Mouse (Mus musculus): ENCODE data around the gene Cbx7.

Cbx7 gene

DNA sequence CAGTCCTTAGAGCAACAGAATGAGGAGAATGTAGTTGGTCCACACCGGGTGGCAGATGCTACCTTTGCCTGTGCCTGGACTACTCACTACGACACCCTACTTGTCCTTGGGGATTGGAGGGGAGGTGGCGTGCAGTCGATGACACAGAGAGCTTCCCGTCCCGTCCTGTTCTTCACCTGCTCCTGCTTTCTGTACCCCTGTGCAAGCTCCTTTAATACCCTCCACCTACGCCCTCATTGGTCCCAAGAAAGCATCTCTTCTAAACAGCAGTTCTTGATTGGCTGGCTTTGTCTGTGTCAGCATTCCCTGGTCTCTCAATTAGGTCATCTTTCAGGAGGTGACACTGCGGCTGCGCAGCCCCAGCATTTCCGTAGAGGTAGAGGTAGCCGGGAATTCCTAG lies at the start of gene Cbx7:
Cbx7 (minus strand) TSS at position 180 of the 400 bp plus-strand sequence.
- no peak for DNase-seq (ENCODE audit: low spot score)

DNA sequence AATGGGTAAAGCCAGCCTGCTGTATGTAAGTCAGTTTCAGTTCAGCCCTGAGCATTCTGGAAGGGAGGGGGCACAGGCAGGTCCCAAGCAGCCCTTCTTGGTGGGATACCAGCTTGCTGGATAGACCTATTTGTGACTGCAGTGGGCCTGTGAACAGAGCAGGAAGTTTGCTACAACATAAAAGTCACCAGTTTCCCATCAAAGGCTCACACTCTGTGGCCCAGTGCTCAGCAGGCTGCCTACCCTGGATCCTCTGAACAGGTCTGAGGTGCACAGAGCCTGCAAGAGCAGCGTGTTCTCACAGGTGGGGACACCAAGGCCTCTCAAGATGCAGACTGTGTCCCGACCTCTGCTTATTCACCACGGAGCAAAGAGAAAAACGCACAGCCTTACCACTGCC lies 49.6 kb upstream of the Cbx7 start:
- DNase-seq (ENCODE audit: low spot score): no peak

DNA sequence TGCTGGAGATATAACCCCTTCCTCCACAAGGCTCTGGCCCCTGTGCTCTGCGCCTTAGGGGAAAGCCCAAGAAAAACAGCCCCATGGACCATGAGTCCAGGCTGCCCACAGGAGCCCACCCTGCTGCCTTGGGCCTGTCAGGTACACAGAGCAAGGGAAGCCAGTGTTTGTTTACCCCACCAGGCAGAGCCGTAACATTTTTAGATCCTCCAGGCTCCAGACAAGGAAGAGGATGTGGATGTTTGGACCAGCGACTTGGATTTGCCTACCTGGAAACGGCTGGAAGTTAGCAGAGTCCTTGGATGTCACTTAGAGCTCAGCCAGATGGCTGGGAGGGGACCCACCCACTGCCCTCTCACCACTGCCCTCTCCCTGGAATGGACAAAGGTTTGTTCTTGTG lies 48.7 kb upstream of the Cbx7 start:
- DNase-seq (ENCODE audit: low spot score): no peak

DNA sequence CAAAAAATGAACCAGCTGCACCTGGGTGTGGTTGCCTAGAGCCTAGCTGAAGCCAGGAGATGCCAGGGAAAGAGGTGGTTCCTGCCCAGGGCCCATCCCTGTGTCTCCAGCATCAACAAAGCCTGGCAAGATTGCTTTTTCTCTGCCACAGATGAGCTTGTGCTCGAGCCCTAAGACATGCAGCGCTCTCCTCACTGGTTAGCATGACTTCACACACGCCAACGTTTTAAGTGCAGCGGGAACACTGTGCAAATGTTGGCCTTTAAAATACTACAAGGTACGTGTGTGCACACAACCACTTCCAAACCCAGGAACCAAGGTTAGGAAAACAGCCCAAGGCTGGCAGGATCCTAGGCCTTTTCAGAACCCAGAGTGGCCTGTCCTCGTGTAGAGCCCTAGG lies 48.3 kb upstream of the Cbx7 start:
- no peak for DNase-seq (ENCODE audit: low spot score)

DNA sequence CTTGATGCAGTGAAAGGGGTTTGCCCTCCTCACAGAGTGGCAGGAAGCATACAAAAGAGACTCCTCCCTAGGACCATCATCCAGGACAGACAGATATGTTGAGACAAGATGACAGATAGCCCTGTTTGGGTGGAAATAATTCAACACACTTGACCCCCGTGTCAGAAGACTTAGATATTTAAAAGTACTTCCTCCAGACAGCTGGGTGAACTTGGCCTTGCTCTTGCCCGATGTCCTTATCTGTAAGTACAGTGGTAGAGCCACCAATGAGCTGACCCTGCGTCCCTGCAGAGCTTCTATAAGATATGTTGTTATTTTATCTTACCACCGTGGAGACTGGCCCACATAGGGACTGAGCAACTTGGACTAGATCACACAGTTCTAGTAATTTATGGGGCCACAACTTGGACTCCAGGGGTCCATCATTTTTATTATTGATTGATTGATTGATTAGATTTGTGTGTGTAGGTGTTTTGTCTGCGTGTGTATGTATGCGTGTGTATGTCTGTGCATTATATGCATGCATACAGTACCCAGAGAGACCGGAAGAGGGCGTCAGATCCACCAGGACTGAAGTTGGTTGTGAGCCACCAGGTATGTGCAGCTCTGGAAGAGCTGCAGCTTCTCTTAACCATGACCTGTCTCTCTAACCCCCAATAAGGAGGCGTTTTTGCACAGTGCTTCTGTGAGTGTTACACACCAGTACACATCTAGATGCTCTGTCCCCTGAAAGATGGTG lies 45.8 kb upstream of the Cbx7 start:
- DNase-seq (ENCODE audit: low spot score): peak; percentile 23

DNA sequence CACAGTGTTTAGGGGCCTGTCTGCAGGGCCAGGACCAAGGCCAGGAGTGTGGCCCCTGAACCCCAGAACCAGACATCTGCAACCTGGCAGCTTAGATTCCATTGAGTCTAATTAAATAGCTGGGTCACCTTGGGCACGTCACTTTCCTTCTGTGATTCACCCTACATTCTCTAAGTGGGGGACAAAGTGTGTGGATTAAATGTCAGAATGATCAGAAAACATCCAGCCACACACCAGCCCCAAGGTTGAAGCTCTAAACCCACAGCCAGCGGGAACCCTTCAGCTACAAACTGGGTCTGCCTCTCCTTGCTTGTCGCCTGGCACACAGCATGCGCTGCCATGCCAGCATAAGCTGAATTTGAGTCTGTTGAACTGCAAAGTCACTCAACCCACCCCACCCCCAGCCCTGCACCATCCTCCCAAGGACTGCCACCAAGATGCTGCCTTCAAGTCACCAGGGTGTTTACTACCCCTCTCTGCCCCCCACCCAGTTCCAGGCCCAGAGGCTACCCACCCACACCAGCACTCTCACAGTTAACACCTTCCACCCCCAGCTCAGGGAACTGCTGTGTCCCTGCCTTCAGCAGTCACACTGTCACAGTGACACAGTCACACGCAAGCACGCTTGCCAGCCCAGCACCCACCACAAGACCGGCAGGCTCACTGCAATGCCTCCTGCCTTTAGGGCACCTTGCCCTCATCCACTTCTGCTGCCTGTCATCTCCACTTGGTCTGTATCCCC lies 44.5 kb upstream of the Cbx7 start:
- DNase-seq (ENCODE audit: low spot score): no peak

DNA sequence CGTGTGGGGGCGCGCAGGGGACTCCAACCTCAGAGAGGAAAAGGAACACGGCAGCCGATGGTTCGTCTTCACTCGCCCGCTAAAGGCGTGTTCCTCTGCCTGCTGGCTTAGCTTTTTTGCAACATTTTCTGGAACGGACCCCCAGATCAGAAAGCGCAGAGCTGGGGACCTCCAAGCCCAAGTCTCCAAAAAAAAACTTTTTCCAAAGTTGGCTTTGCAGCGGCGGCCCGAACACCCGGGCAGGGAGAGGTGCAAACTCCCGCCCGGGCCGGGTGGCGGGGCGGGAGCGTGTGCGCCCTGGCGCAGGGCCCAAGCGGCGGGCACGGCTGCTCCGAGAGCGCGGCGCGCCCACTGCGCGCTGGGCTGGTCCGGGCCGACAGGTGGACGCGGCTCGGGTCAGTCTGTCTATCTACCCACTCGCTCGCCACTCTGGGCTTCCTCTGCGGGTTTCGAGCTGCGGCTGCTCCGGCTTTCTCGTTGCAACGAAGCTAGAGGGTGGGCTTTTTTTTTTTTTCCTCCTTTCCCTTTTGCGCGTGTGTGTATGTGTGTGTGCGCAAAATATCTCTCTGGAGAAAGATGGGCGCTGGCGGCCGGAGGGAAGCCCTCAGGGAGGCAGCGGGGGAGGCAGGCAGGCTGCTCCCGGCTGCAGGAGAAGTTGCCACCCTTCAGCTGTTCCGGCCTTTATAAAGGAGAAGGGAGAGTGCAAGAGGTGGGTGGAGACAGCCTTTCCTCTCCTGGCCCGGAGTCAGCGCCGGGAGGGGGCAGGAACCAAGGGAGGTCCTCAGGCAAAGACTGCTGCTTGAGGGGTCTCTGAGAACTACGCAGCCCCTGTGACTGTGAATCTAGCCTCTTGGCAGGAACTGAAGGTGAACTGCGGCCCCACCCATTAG lies 43.6 kb upstream of the Cbx7 start, which contains the start of gene Pdgfb:
Pdgfb (minus strand) TSS at position 657 of the 890 bp plus-strand sequence.
- no peak for DNase-seq (ENCODE audit: low spot score)

DNA sequence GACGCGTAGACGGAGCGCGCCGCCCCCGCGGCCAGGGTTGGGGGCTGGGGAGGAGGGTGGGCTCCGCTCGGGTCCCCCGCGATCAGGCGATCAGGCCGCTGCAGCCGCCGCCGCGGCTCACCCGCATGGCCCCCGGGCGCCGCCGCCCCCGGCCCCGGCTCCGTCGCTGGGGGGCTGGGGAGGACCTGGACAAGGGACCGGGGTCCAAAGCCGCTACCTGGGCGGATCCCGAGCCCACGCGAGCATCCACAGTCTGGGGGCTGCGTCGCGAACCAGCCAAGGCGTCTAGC lies 43.1 kb upstream of the Cbx7 start:
- no peak for DNase-seq (ENCODE audit: low spot score)

DNA sequence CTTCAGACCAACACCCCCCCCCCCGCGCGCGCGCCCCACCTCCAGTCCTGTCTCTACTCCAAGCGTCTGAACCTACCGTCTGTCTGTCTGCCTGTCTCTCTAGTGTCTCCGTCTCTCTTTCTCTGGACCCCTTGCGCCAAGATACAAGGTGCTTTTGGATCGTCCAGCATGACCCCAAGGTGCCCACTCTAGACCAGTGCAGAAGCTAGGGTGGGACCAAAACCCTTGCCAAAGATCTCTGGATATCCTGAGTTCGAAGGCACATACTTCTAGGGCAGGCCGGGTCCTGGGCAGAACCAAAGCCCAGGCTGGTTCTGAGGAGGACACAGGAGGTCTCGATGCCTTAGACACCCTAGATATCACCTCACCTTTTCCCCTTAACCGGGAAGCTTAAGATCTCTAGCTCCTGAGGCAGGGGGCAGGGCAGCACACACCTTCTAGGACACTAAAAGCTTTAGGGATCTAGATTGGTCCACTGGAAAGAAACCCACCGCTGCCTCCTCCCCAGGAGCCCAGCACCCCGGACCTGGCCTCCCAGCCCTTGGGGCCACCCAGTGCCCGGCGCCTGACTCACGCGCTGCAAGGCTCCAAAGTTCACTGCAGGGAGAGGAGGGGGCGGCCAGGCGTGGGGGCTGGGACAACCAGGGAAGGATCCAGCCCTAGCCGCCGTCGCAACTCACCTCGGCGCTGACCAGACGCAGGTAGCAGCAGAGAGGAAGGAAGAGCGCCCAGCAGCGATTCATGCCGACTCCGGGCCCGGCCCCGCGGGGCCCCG lies 42.5 kb upstream of the Cbx7 start:
- no peak for DNase-seq (ENCODE audit: low spot score)

DNA sequence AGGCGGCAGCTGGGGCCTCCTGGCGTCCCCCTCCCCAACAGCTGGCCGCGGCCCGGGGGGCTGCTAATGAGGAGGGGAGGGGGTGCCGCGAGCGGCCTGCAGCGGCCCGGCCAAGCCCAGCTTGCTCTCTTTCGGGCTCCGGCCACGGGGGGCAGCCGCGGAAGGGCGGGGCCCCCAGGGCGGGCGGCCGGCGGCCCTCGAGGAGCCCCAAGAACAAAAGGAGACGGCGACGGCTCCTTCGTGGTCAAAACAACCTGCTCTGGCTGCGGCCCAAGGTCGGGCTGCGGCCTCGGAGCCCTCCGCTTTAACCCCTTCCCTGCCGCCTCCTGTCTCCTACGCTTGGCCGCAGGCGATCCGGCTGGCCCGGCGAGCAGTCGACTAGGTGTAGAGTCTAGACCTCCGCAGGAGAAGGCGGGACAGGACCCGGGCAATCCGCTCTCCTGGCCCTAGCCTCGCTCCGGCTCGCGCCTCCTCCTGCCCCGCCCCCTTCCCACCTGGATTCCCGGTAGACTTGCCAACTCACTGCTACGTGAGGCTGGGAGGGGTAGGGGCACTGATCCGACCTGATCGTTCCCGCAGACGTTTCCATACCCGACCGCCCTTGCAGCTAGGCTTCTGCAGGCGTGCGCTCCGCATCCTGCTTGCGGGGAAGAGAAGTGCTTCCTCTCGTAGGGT lies 41.7 kb upstream of the Cbx7 start:
- DNase-seq (ENCODE audit: low spot score): no peak

DNA sequence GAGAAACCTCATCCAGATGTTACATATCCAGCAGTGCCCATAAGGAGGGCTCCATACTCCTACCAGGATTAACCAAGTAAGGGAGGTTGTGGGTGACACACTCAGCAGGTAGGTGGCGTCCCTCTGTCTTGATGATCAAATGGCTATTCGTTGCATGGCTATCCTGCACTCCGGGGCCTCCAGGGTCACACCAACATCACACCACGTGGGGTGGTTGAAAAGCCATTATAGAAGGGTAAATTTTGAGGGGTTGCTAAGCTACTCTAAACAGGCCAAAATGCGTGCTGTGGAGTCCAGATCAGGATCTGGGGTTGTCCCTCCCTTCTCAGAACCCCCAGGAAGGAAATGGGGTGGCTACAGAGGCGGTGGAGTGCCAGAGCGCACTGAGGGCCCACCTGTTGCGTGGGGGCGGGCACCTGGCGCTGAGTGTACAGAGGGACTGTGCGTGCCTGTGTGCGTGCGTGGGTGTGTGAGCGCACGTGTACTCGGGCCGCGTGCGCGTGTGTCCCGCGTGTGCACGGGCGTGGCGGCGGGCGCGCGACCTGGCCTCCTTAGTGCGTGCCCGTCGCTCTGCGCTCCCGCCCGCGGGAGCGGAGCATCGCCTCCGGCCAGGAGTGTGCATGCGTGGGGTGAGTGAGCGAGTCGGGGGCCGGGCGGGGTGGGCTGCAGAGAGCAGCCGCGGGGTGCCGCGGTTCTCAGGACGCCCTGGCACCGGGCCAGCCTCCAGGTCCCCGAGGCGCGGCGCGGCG lies 41.0 kb upstream of the Cbx7 start:
- DNase-seq (ENCODE audit: low spot score): no peak

DNA sequence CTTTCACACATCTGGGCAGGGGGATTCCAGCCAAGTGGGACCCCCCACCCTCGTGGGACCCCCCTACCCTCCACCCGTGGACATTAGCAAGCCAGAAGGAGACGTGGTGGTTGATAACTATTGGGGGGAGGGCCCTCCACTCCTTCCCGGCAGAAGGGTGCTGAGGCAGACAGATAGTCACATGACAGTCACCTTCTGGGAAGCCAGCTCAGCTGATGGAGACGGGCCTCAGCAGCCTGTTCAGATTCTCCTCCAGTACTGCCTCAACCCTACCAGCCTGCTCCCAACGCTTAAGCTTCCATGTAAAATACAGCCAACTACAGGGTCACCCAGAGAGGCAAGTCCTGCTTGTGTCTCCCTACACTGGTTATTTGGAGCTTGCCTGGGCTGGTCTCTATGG lies 40.3 kb upstream of the Cbx7 start:
- DNase-seq (ENCODE audit: low spot score): no peak

DNA sequence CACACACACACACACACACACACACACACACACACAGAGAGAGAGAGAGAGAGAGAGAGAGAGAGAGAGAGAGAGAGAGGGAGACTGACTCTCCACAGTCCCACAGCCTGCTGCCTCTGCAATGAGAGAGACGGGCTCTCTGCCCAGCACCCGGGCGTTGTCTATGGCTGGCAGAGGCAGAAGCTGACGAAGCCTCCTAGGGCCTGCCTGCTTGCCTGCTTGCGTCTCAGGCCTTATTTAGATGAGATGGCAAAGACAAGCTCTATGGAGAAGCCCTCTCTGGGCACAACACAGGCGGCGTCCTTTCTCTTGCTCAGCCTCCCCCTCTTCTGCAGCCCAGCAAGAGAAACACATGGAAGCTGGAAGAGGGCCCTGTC lies 39.3 kb upstream of the Cbx7 start:
- DNase-seq (ENCODE audit: low spot score): no peak

DNA sequence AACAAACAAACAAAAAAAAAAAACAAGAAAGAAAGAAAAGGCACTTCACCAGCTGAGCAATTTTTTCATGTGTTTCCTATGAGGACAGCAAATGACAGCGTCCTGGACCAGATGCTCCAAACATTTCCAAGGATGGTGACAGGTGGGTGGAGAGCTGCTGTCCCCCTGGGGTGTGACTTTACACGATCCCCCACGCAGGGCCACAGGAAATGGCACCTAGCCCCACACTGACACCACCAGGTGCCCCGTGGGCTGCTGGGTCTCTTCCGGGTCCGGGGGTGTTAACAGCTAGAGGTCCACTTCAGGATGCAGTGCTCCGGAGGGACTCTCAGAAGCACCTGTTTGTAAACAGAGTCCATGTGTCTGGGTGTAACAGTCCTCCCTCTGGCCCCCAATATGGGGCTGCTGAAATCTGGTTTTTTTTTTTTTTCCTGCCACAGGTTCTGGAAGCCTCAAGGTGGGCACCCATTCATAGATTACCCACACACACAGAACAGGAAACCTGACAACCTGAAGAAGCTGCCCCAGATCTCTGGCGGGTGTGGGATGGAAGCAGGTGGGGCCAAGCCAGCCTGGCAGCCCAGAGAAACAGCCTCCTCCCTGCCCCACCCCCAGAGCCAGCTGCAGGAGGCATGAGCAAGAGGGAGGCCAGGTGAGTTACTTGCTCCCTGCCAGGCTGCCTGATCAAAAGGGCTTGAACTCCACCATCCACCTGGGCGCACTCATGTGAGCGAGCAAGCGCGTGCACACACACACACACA lies 38.7 kb upstream of the Cbx7 start:
- DNase-seq (ENCODE audit: low spot score): no peak

DNA sequence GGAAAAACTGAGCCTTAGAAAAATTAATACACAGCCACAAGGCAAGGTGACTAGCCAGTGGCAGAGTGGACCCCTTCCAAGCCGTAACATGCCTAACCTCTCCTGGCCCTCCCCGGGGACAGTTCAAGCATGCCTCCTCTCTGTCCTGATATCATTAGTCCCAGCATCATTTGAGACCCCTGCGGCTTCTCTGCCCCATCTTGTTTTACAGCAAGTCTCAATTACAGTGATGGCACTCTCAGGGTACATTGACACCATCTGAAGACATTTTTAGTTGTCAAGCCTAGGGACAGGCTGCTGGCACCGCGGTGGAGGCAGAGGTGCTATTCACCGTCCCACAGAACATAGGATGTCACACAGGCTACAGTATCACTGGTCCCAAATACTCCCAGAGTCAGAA lies 37.5 kb upstream of the Cbx7 start:
- no peak for DNase-seq (ENCODE audit: low spot score)

DNA sequence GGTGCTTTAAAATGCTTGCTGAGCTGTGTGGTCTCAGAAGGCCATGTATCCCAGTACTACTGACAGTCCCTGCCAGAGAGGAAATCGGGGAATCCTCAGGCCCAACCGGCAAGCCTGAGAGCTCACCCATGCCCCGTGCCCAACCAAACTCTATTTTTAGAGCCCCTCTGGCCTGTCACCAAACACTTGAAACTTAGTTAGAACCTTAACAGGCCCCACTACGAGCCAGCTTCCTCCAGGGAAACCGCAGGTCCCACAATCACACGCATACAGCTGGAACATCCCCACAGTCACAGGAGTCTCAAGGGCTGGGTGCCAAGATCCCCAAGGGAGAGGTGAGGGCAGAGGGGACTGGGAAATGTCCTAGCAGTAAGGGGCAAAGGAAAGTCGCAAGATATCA lies 35.2 kb upstream of the Cbx7 start:
- no peak for DNase-seq (ENCODE audit: low spot score)

DNA sequence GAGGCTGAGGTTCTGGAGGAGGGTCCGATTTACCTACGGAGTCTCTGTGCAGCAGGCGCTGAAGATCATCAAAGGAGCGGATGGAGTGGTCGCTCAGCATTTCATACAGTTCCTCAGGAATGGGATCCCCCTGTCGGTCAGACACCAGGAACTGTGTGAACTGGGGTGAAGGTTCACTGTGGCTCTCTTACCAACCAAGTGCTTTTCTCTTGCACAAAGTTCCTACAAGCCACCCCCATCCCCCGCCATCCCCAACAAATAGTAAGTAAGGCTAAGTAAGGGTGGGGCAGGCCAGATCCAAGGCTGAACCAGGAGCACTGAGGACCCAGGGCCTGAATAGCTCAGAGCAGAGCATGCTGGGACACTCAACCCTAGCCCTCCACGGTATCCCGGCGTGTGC lies 34.5 kb upstream of the Cbx7 start:
- no peak for DNase-seq (ENCODE audit: low spot score)

DNA sequence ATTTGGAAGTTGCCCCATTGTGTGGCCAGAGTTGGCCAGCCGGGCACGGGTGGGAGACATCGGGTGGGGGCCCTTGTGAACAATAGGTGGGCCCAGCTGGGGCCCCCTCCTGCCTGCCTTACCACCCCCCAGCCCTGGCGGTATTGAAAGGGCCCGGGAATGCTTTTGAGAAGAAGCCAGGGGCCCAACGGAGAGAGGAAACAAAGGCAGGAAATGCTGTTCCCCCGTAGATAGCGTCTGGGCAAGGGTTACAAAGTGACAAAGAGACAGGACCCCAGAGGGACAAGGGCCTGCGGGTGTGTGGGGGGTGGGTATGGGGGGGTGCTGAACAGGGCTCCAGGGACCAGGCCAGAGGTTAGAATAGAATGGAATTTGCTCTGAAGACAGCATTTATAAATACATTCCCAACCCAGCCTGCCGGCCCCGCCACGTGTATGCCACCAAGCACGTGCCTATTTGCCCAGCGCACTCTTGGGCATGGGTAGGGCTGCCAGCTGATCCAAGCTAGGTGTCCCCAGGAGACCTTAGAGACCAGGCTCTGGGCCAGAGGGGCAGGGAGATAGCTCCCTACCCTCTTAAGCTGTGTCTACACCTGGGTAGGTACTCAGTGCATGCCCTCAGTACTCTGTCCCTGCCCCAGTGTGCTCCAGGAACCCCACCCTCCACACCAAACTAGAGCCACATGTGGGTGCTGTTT lies 33.9 kb upstream of the Cbx7 start:
- DNase-seq (ENCODE audit: low spot score): no peak

DNA sequence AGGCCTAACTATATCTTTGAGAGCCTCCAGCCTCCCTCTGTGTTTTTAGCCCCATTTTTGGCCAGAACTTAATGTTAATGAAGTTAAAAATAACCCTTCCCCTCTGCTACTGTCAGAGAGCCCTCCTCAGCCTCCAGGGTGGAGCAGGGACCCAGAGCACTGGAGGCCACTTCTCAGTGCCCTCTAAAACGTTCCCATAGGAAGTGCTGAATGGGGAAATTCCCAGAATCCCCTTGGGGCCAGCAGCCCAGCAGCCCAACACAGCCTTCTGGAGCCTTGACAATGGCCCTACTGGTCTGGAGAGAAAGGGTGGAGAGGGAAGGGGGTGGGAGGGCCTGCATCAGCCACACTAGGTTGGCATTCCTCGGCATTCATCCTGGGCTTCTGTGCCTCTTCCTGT lies 32.7 kb upstream of the Cbx7 start:
- DNase-seq (ENCODE audit: low spot score): no peak

DNA sequence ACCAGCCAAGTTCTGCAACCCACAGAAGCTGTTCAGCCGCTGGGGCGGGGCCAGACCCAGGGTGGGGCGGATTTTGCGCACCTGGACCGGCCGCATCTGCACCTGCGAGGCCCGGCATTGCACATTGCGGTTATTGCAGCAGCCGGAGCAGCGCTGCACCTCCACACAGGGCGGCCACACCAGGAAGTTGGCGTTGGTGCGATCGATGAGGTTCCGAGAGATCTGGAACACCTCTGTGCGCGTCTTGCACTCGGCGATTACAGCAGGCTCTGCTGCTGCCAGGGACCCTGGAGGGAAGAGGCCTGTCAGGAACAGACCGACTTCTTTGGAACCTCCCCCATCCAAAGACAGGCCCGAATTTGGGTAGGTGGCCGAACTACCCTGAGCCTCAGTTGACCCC lies 30.7 kb upstream of the Cbx7 start:
- DNase-seq (ENCODE audit: low spot score): no peak
